Mouse (Mus musculus): Measurements from ENCODE around the gene Flt1. TPM values are rescaled to one million over a fixed set of nuclear protein-coding genes. Genes with fewer than 3 reads are reported as not detected.

Gene Flt1
- total and polyA plus RNA-seq, 3 experiments = 0.03 to 0.08 TPM; not detected in 1

GRCm38 (mm10) chr5:147659909-147660308 lies 65.9 kb downstream of the Flt1 start:
- TF ChIP-seq MYB (IDR thresholded peaks at IDR 0.05; ENCODE audit: low read depth, low read length) = no peak
- no peak for TF ChIP-seq ELF1 (IDR thresholded peaks at IDR 0.05; ENCODE audit: low read depth, low read length)
- TF ChIP-seq SIN3A (IDR thresholded peaks at IDR 0.05; ENCODE audit: low read length) = no peak
- TF ChIP-seq TBP (IDR thresholded peaks at IDR 0.05; ENCODE audit: low read depth, low read length) = no peak
- TF ChIP-seq KAT2A (conservative IDR thresholded peaks at IDR 0.05; ENCODE audit: low read depth, low read length) = no peak
- DNase-seq (ENCODE audit: low read depth, low spot score) = no peak
- Histone ChIP-seq H3K27ac (ENCODE audit: control insufficient read depth, low read depth, low read length) (no peak overlapping the region), H3K4me1 (ENCODE audit: control insufficient read depth in 1 of 2, insufficient read depth in 2 of 2, low read length in 2 of 2) (peaks cover 0 to 10% of the 10 kb centered on the region in 2 experiments; a peak in 2 of 4 replicates), H3K9me3 (replicated peaks; ENCODE audit: insufficient read depth, low read length) (no peaks in the 10 kb centered on the region), H3K36me3 (ENCODE audit: control insufficient read depth in 1 of 2, insufficient read depth in 2 of 2, low read length in 2 of 2) (peaks cover 0 to 8% of the 10 kb centered on the region in 2 experiments; a peak in 2 of 4 replicates), H3K4me3 (ENCODE audit: control insufficient read depth in 1 of 2, insufficient read depth in 1 of 2, low read depth in 2 of 2, low read length in 2 of 2) (no peak overlapping the region), H3K27me3 (ENCODE audit: control insufficient read depth in 1 of 2, insufficient read depth in 2 of 2, low read length in 2 of 2) (no peaks in the 10 kb centered on the region), H3K79me2 (ENCODE audit: control insufficient read depth, insufficient read depth, low read length, poor library complexity) (no peaks in the 10 kb centered on the region), H3K9ac (ENCODE audit: control insufficient read depth, low read depth, low read length, poor library complexity, severe bottlenecking) (no peak overlapping the region)

GRCm38 (mm10) chr5:147657882-147658855 lies 67.6 kb downstream of the Flt1 start:
- Histone ChIP-seq H3K4me3 (ENCODE audit: control insufficient read depth in 1 of 2, insufficient read depth in 1 of 2, low read depth in 2 of 2, low read length in 2 of 2) (peak overlapping the region; percentile 28 to 32; a peak in 3 of 4 replicates), H3K27ac (ENCODE audit: control insufficient read depth, low read depth, low read length) (peak overlapping the region; percentile 6; the same call in 1 of the 2 replicates), H3K79me2 (ENCODE audit: control insufficient read depth, insufficient read depth, low read length, poor library complexity) (no peaks in the 10 kb centered on the region), H3K4me1 (ENCODE audit: control insufficient read depth in 1 of 2, insufficient read depth in 2 of 2, low read length in 2 of 2) (peaks cover 0 to 10% of the 10 kb centered on the region in 2 experiments; a peak in 2 of 4 replicates), H3K36me3 (ENCODE audit: control insufficient read depth in 1 of 2, insufficient read depth in 2 of 2, low read length in 2 of 2) (peaks cover 0 to 8% of the 10 kb centered on the region in 2 experiments; a peak in 2 of 4 replicates), H3K9me3 (replicated peaks; ENCODE audit: insufficient read depth, low read length) (no peaks in the 10 kb centered on the region), H3K27me3 (ENCODE audit: control insufficient read depth in 1 of 2, insufficient read depth in 2 of 2, low read length in 2 of 2) (no peaks in the 10 kb centered on the region), H3K9ac (ENCODE audit: control insufficient read depth, low read depth, low read length, poor library complexity, severe bottlenecking) (no peak overlapping the region)
- no peak for TF ChIP-seq MYC (IDR thresholded peaks at IDR 0.05; ENCODE audit: low read depth, low read length)
- TF ChIP-seq ELF1 (IDR thresholded peaks at IDR 0.05; ENCODE audit: low read depth, low read length) = peak; percentile 74
- no peak for TF ChIP-seq ZMIZ1 (IDR thresholded peaks at IDR 0.05; ENCODE audit: low read depth, low read length)
- TF ChIP-seq TAL1 (IDR thresholded peaks at IDR 0.05; ENCODE audit: low read length) = peak; percentile 96
- TF ChIP-seq UBTF (IDR thresholded peaks at IDR 0.05; ENCODE audit: borderline replicate concordance, insufficient read depth, low read depth, low read length) = no peak
- TF ChIP-seq POLR2AphosphoS5 (IDR thresholded peaks at IDR 0.05; ENCODE audit: borderline replicate concordance, low read depth, low read length) = no peak
- peak; percentile 54; the same call in 1 of the 2 replicates for TF ChIP-seq BHLHE40 (IDR thresholded peaks at IDR 0.05; ENCODE audit: borderline replicate concordance, low read depth, low read length)
- peak; percentile 96 to 97 for TF ChIP-seq EP300 (IDR thresholded peaks at IDR 0.05; ENCODE audit: low read depth in 1 of 2, low read length in 2 of 2)
- TF ChIP-seq MEF2A (IDR thresholded peaks at IDR 0.05; ENCODE audit: extremely low read depth, insufficient replicate concordance, low read depth, low read length, poor library complexity, severe bottlenecking) = 0 out of 2 replicates have a peak, but pooled peaks have one; percentile 48
- TF ChIP-seq ETS1 (IDR thresholded peaks at IDR 0.05; ENCODE audit: low read depth, low read length) = peak; percentile 93
- 0 out of 2 replicates have a peak, but pooled peaks have one; percentile 43 for TF ChIP-seq MYB (IDR thresholded peaks at IDR 0.05; ENCODE audit: low read depth, low read length)
- peak; percentile 96 for TF ChIP-seq MAZ (IDR thresholded peaks at IDR 0.05; ENCODE audit: low read depth, low read length)
- TF ChIP-seq MAFK (IDR thresholded peaks at IDR 0.05; ENCODE audit: borderline replicate concordance, low read depth, low read length) = peak; percentile 51; the same call in 1 of the 2 replicates
- TF ChIP-seq TCF12 (IDR thresholded peaks at IDR 0.05; ENCODE audit: low read depth, low read length) = peak; percentile 98
- peak; percentile 39; the same call in 1 of the 2 replicates for TF ChIP-seq HCFC1 (IDR thresholded peaks at IDR 0.05; ENCODE audit: low read depth, low read length)
- no peak for TF ChIP-seq GABPA (IDR thresholded peaks at IDR 0.05; ENCODE audit: low read depth, low read length)
- TF ChIP-seq RCOR1 (IDR thresholded peaks at IDR 0.05; ENCODE audit: low read depth, low read length) = peak; percentile 99
- peak; percentile 62 for TF ChIP-seq CHD2 (IDR thresholded peaks at IDR 0.05; ENCODE audit: low read length)
- TF ChIP-seq RAD21 (IDR thresholded peaks at IDR 0.05; ENCODE audit: low read depth, low read length) = no peak
- peak; percentile 70 for TF ChIP-seq SIN3A (IDR thresholded peaks at IDR 0.05; ENCODE audit: low read length)
- TF ChIP-seq GATA1 (IDR thresholded peaks at IDR 0.05; ENCODE audit: low read depth, low read length) = peak; percentile 97
- no peak for TF ChIP-seq USF1 (IDR thresholded peaks at IDR 0.05; ENCODE audit: low read depth, low read length)
- DNase-seq (ENCODE audit: low read depth, low spot score) = peak; percentile 95

Measured in MEL (cell line).